Mouse (Mus musculus) liver, adult 2 months (tissue): ENCODE measurements around the gene Castor2. TPM values are rescaled to one million over a fixed set of nuclear protein-coding genes. Genes with fewer than 3 reads are reported as not detected.

Source experiments
- DNase-seq: peaks from one replicate; pipeline ENCODE4 v3.0.0-alpha.2; 2011; ENCODE audit warnings: low read depth, low spot score; ENCODE audit errors: extremely low read depth
- H3K27ac ChIP-seq: fragments of 200-500 bp; replicated peaks from 2 replicates; pipeline ENCODE4 v1.5.1; 2012; ENCODE audit warnings: low read depth, mild to moderate bottlenecking, control low read depth, inconsistent platforms, low read length; ENCODE audit not compliant: insufficient read depth
- H3K27me3 ChIP-seq: fragments of 200-500 bp; 2 replicates; pipeline ENCODE4 v1.6.1; 2012; ENCODE audit warnings: mild to moderate bottlenecking, moderate library complexity, low read length, inconsistent platforms; ENCODE audit not compliant: control insufficient read depth, insufficient read depth
- H3K36me3 ChIP-seq: fragments of 200-500 bp; 2 replicates; pipeline ENCODE4 v1.6.1; 2012; ENCODE audit warnings: low read length, inconsistent platforms; ENCODE audit not compliant: control insufficient read depth, insufficient read depth
- H3K4me1 ChIP-seq: fragments of 200-500 bp; 2 replicates; pipeline ENCODE4 v1.6.1; 2011; ENCODE audit warnings: low read length; ENCODE audit not compliant: control insufficient read depth, insufficient read depth
- H3K4me3 ChIP-seq: fragments of 200-500 bp; 2 replicates; pipeline ENCODE4 v1.5.1; 2011; ENCODE audit warnings: low read depth, mild to moderate bottlenecking, control low read depth, low read length, moderate library complexity; ENCODE audit not compliant: insufficient read depth
- H3K79me2 ChIP-seq: fragments of 200-500 bp; 2 replicates; pipeline ENCODE4 v1.6.1; 2012; ENCODE audit warnings: inconsistent platforms, mild to moderate bottlenecking, low read length, moderate library complexity; ENCODE audit not compliant: control insufficient read depth, insufficient read depth
- H3K9ac ChIP-seq: fragments of 200-500 bp; 2 replicates; pipeline ENCODE4 v1.6.1; 2012; ENCODE audit warnings: low read depth, mild to moderate bottlenecking, control low read depth, inconsistent platforms, low read length
- CTCF ChIP-seq: fragments of 200-500 bp; IDR thresholded peaks from 2 replicates; pipeline ENCODE4 v1.5.1; 2011; ENCODE audit warnings: low read depth, low read length, control low read depth
- POLR2A ChIP-seq: fragments of 200-500 bp; IDR thresholded peaks from 2 replicates; pipeline ENCODE4 v1.6.1; 2011; ENCODE audit warnings: low read length, control low read depth; ENCODE audit not compliant: insufficient read depth; ENCODE audit errors: extremely low read depth
- WGBS: fragments of 180-500 bp; shearing (Covaris S2); methylation state at CpG from one replicate; pipeline ENCODE4 v1.1.7; 2018; 5-methylcytosine and 5-hydroxymethylcytosine counted together
- polyA plus RNA-seq: library from polyadenylated mRNA; depleted of rRNA; stranded (reverse); fragments of >200 nt; gene quantifications from 2 replicates; pipeline ENCODE4 v1.2.3, GENCODE M21; 2012
- total RNA-seq: library from RNA; depleted of rRNA; stranded (reverse); fragments of >200 nt; gene quantifications from 2 replicates; pipeline ENCODE4 v1.2.3, GENCODE M21; 2014

The Castor2 gene
- total and polyA plus RNA-seq, 2 experiments, result 0.28 to 0.97 TPM

- no peaks in the 10 kb centered on the region; the same call in 1 of the 2 replicates for H3K79me2 ChIP-seq
- H3K9ac ChIP-seq, result no peak overlapping the region
- no peak overlapping the region for H3K27ac ChIP-seq
- H3K4me3 ChIP-seq, result no peak overlapping the region
- no peaks in the 10 kb centered on the region for H3K36me3 ChIP-seq
- H3K4me1 ChIP-seq, result peaks cover 2% of the 10 kb centered on the region; the same call in 1 of the 2 replicates
- H3K27me3 ChIP-seq, result no peaks in the 10 kb centered on the region
- no peak for TF ChIP-seq POLR2A
- TF ChIP-seq CTCF, result no peak
- DNase-seq, result no peak
- 96% methylated on average over 10 of the region's 10 CpGs for WGBS
Measured at GRCm38 (mm10) chr5:134169231-134169630, 69.7 kb downstream of the Castor2 start.

- Histone ChIP-seq H3K9ac (no peak overlapping the region), H3K4me1 (peaks cover 2% of the 10 kb centered on the region; the same call in 1 of the 2 replicates), H3K36me3 (no peaks in the 10 kb centered on the region), H3K4me3 (no peak overlapping the region), H3K79me2 (no peaks in the 10 kb centered on the region; the same call in 1 of the 2 replicates), H3K27ac (no peak overlapping the region), H3K27me3 (no peaks in the 10 kb centered on the region)
- DNase-seq, result peak; percentile 75
- WGBS, result 45% methylated on average over 8 of the region's 8 CpGs
- TF ChIP-seq CTCF (no peak), POLR2A (no peak)
Measured at GRCm38 (mm10) chr5:134170167-134170566, 70.7 kb downstream of the Castor2 start.

- Histone ChIP-seq H3K27ac (no peak overlapping the region), H3K9ac (no peak overlapping the region), H3K4me3 (no peak overlapping the region), H3K4me1 (peaks cover 9% of the 10 kb centered on the region; the same call in 1 of the 2 replicates), H3K36me3 (no peaks in the 10 kb centered on the region), H3K27me3 (no peaks in the 10 kb centered on the region), H3K79me2 (peaks cover 8% of the 10 kb centered on the region; the same call in 1 of the 2 replicates)
- TF ChIP-seq POLR2A (no peak), CTCF (peak; percentile 85)
- 40% methylated on average over 4 of the region's 4 CpGs for WGBS
- peak; percentile 31 for DNase-seq
Measured at GRCm38 (mm10) chr5:134173206-134173605, 73.7 kb downstream of the Castor2 start.

- H3K4me1 ChIP-seq, result peaks cover 6% of the 10 kb centered on the region; the same call in 1 of the 2 replicates
- H3K9ac ChIP-seq, result peak overlapping the region; percentile 80
- peak overlapping the region; percentile 61 for H3K27ac ChIP-seq
- H3K36me3 ChIP-seq, result no peaks in the 10 kb centered on the region
- no peak for DNase-seq
- H3K79me2 ChIP-seq, result peaks cover 8% of the 10 kb centered on the region; the same call in 1 of the 2 replicates
- no peaks in the 10 kb centered on the region for H3K27me3 ChIP-seq
- TF ChIP-seq POLR2A, result no peak
- TF ChIP-seq CTCF, result no peak
- H3K4me3 ChIP-seq, result peak overlapping the region; percentile 90
- 14% methylated on average over 10 of the region's 10 CpGs for WGBS
Measured at GRCm38 (mm10) chr5:134175696-134176095, 76.2 kb downstream of the Castor2 start.

GRCm38 (mm10) chr5:134176169-134176881, 76.8 kb downstream of the Castor2 start, which contains the start of gene Rcc1l:
Rcc1l (minus strand) TSS chr5:134176774.
- Histone ChIP-seq H3K36me3 (no peaks in the 10 kb centered on the region), H3K4me1 (peaks cover 6% of the 10 kb centered on the region; the same call in 1 of the 2 replicates), H3K4me3 (peak within 1 kb of the TSS; percentile 90), H3K27me3 (no peaks in the 10 kb centered on the region), H3K27ac (peak within 1 kb of the TSS; percentile 61), H3K79me2 (peaks cover 8% of the 10 kb centered on the region; the same call in 1 of the 2 replicates), H3K9ac (peak within 1 kb of the TSS; percentile 80)
- DNase-seq, result peak; percentile 84
- under 1% methylated on average over 71 of the region's 72 CpGs for WGBS
- no peak for TF ChIP-seq CTCF
- TF ChIP-seq POLR2A, result 0 out of 2 replicates have a peak, but pooled peaks have one; percentile 20

- H3K36me3 ChIP-seq, result no peaks in the 10 kb centered on the region
- no peak for DNase-seq
- H3K27me3 ChIP-seq, result no peaks in the 10 kb centered on the region
- no peak overlapping the region for H3K9ac ChIP-seq
- H3K4me3 ChIP-seq, result no peak overlapping the region
- peaks cover 8% of the 10 kb centered on the region; the same call in 1 of the 2 replicates for H3K79me2 ChIP-seq
- WGBS, result 78% methylated on average over 7 of the region's 7 CpGs
- H3K4me1 ChIP-seq, result peaks cover 17% of the 10 kb centered on the region
- H3K27ac ChIP-seq, result no peak overlapping the region
- TF ChIP-seq POLR2A (no peak), CTCF (no peak)
Measured at GRCm38 (mm10) chr5:134178536-134178935, 79.0 kb downstream of the Castor2 start.
